Mouse (Mus musculus): ENCODE data around the gene Ror2.

DNA sequence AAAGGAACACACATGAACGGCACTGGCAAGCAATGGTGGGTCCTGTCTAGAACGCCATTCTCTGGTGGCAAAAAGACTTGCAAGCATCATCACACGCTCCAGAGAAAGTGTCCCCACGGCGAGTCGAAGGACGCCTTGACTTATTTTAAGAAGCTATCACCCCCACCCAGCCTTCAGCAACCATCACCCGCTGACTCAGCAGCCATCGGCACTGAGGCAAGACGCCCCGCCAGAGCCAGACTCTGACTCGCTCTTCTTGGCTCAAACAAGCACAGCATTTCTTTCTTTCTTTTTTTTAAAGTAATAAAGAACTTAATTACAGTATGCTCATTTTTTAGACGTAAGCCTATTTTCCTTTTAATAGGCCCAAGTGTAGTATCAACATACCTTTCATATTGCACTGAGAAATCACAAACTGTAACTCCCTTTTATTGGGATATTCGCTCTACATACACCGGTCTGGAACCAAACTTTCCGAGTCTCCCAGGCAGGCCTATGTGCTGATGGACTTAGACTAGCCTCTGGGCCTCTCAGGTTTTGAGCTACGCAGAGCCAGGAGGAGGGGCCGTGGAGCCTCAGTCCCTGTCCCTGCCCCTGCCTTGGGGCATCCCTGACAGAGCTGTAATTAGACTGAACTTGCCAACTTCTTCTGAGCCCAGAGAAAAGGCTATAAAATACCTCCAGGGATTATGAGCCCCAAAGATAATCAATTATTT is 55.3 kb downstream of the Ror2 start:
- no peak for TF ChIP-seq FLI1 (IDR thresholded peaks at IDR 0.05; ENCODE audit: low read length)
- TF ChIP-seq GATA1 (IDR thresholded peaks at IDR 0.05; ENCODE audit: borderline replicate concordance, low read length) = no peak

Data from megakaryocyte, embryonic 14.5 days (primary cell).